Mouse (Mus musculus) liver, postnatal 0 days (tissue): ENCODE measurements around the gene Zbtb9. TPM values are rescaled to one million over a fixed set of nuclear protein-coding genes. Genes with fewer than 3 reads are reported as not detected.

ENCODE experiments used
- ATAC-seq: fragments of 200-750 bp; cut with Nextera tagmentation; 2 replicates; pipeline ENCODE4 v1.8.0; 2017; ENCODE audit warnings: mild to moderate bottlenecking, moderate library complexity
- DNase-seq: peaks from one replicate; pipeline ENCODE4 v3.0.0-alpha.2; 2016
- H3K27ac ChIP-seq: fragments of 300-500 bp; sonication (generic); 2 replicates; pipeline ENCODE4 v1.5.1; 2014; ENCODE audit warnings: antibody characterized with exemption, moderate library complexity, mild to moderate bottlenecking, low read depth
- H3K27me3 ChIP-seq: fragments of 300-500 bp; sonication (generic); 2 replicates; pipeline ENCODE4 v1.6.1; 2014; ENCODE audit warnings: low read length, control low read depth, mixed read lengths; ENCODE audit not compliant: insufficient read depth
- H3K36me3 ChIP-seq: fragments of 300-500 bp; sonication (generic); replicated peaks from 2 replicates; pipeline ENCODE4 v1.6.1; 2014; ENCODE audit warnings: mild to moderate bottlenecking, control low read depth, low read length, moderate library complexity, mixed read lengths; ENCODE audit not compliant: insufficient read depth
- H3K4me1 ChIP-seq: fragments of 300-500 bp; sonication (generic); 2 replicates; pipeline ENCODE4 v1.6.1; 2014; ENCODE audit warnings: antibody characterized with exemption, mild to moderate bottlenecking, control low read depth; ENCODE audit not compliant: insufficient read depth
- H3K4me2 ChIP-seq: fragments of 300-500 bp; sonication (generic); 2 replicates; pipeline ENCODE4 v1.6.1; 2014; ENCODE audit warnings: low read depth, mild to moderate bottlenecking, low read length, moderate library complexity, mixed read lengths
- H3K4me3 ChIP-seq: fragments of 300-500 bp; sonication (generic); 2 replicates; pipeline ENCODE4 v1.5.1; 2014; ENCODE audit warnings: low read depth, low read length
- H3K9ac ChIP-seq: fragments of 300-500 bp; sonication (generic); replicated peaks from 2 replicates; pipeline ENCODE4 v1.6.1; 2014; ENCODE audit warnings: mild to moderate bottlenecking, moderate library complexity
- H3K9me3 ChIP-seq: fragments of 300-500 bp; sonication (generic); 2 replicates; pipeline ENCODE4 v1.6.1; 2016; ENCODE audit warnings: mild to moderate bottlenecking, control low read depth, low read length, mixed read lengths
- CTCF ChIP-seq: sonication (generic); IDR thresholded peaks from 2 replicates; pipeline ENCODE4 v1.5.1; 2016; ENCODE audit warnings: antibody characterized with exemption, low read depth
- EP300 ChIP-seq: IDR thresholded peaks from 2 replicates; pipeline ENCODE4 v1.6.1; 2016; ENCODE audit warnings: antibody characterized with exemption, low read depth, mild to moderate bottlenecking
- WGBS: fragments of 180-500 bp; shearing (Covaris S2); extraction: QIAGEN DNeasy Blood & Tissue Kit; methylation state at CpG from one replicate; pipeline ENCODE4 v1.1.7; 2014; ENCODE audit not compliant: insufficient replicate concordance; 5-methylcytosine and 5-hydroxymethylcytosine counted together
- polyA plus RNA-seq: library from polyadenylated mRNA; unstranded; fragments of >200 nt; fragmentation: Nextera tagmentation; extraction: Ambion mirVana; gene quantifications from 2 replicates; pipeline ENCODE4 v1.2.1, GENCODE M21; 2015

Zbtb9 gene
- polyA plus RNA-seq, 1 experiment from 2014 or later = 4.4 TPM

DNA sequence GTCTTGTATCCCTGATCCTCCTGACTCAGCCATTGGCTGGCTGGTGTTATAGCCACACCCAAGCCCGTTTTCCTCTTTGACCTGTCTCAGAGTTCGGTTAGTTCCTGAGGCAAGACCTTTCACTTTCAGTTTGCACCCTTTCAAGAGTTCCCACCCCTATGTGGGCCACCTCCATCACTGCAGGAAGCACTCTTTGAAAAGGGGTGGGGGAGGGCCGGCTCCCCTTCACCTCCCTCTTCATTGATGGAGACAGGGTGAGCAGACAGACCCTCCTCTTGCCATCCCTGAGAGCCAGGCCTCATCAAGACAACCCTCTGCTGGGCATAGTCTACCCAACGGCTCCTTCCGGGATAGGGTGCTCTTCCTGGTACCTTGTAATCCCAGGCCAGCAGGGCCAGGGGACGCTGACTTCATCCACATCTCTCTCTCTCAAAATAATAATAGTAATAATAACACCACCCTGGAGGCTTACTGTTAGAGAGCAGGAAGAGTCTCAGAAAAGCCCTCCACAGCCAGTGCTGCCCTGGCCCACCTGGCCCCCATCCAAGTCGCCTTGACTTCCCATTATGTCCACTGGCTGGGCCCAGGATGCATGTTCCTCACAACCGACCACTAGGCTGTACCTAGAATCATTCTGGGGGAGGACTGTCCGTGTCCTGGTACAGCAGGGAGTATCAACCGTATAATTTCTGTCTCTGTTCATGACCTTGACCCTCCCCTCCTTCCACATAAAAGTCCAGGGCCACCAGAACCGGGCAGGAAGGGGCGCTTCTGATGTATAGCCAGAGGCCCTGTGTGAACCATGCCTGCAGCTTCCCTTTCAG, 54.7 kb downstream of the Zbtb9 start:
- H3K36me3 ChIP-seq = peaks cover 16% of the 10 kb centered on the region
- peaks cover 16% of the 10 kb centered on the region; the same call in 1 of the 2 replicates for H3K4me1 ChIP-seq
- DNase-seq (peak; percentile 57), ATAC-seq (peak; percentile 56)
- H3K9me3 ChIP-seq = no peaks in the 10 kb centered on the region
- WGBS = 7% methylated on average over 12 of the region's 12 CpGs
- H3K9ac ChIP-seq = peak overlapping the region; percentile 77
- H3K4me3 ChIP-seq = peak overlapping the region; percentile 64
- peak overlapping the region; percentile 97 for H3K4me2 ChIP-seq
- H3K27ac ChIP-seq = peak overlapping the region; percentile 81
- no peaks in the 10 kb centered on the region for H3K27me3 ChIP-seq
- no peak for TF ChIP-seq CTCF
- TF ChIP-seq EP300 = no peak

DNA sequence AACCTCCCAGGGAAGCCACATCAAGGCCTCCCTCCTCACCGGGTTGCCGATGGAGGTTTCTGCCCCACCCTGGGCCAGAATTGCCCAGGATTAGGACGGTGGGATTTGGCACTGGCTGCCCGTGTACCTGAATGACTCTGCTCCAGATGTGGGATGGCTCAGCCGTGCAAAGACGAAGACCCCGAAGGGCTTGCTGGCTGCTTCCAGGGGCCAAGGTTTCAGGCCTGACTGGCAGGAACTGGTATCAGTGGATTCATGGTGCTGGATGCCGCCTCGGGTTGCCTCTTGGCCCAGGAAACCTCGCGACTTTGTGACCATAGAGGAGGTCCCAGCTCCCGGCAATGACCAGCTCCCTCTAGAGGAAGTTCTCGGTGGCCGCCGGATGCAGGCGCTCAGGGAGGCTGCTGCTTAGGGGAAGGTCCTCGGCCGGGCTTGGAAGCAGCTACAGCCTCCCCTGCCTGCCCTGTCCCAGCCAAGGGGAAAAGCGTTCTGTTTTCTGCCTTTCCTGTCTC, 55.4 kb downstream of the Zbtb9 start:
- Histone ChIP-seq H3K9ac (peak overlapping the region; percentile 77), H3K27ac (peak overlapping the region; percentile 81), H3K4me1 (peaks cover 16% of the 10 kb centered on the region; the same call in 1 of the 2 replicates), H3K4me3 (peak overlapping the region; percentile 64), H3K36me3 (peaks cover 14% of the 10 kb centered on the region), H3K27me3 (no peaks in the 10 kb centered on the region), H3K4me2 (peak overlapping the region; percentile 97), H3K9me3 (no peaks in the 10 kb centered on the region)
- 0% methylated on average over 19 of the region's 19 CpGs for WGBS
- ATAC-seq = peak; percentile 84
- no peak for TF ChIP-seq EP300
- TF ChIP-seq CTCF = peak; percentile 91
- peak; percentile 92 for DNase-seq

DNA sequence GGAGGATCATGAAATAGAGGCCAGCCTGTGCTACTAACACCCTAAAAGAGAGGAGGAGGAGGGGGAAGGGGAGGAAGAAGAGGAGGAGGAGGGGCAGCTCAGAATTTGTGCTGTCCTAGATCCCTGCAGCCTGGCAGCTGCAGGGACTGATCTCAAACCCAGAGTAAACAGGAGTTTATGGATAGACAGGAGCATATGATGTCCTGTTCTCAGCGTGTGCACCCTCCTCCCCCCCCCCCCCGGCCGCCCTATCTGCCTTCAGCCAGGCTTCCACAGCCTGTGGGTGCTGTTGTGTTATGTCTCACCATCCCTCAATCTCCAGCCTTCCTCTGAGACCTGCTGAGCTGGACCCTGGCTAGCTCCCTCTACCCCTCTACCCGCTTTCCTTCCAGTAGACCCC, 55.9 kb downstream of the Zbtb9 start, which contains the start of gene Bak1:
TSS of gene Bak1 (minus strand) at position 101 of the 400 bp plus-strand sequence.
- Histone ChIP-seq H3K4me2 (peak within 1 kb of the TSS; percentile 97), H3K36me3 (peaks cover 11% of the 10 kb centered on the region), H3K27ac (peak within 1 kb of the TSS; percentile 81), H3K9me3 (no peaks in the 10 kb centered on the region), H3K4me3 (peak within 1 kb of the TSS; percentile 64), H3K9ac (peak within 1 kb of the TSS; percentile 77), H3K4me1 (peaks cover 16% of the 10 kb centered on the region; the same call in 1 of the 2 replicates), H3K27me3 (no peaks in the 10 kb centered on the region)
- 82% methylated on average over 1 of the region's 4 CpGs for WGBS
- TF ChIP-seq CTCF (no peak), EP300 (no peak)
- DNase-seq (no peak), ATAC-seq (peak; percentile 40)

DNA sequence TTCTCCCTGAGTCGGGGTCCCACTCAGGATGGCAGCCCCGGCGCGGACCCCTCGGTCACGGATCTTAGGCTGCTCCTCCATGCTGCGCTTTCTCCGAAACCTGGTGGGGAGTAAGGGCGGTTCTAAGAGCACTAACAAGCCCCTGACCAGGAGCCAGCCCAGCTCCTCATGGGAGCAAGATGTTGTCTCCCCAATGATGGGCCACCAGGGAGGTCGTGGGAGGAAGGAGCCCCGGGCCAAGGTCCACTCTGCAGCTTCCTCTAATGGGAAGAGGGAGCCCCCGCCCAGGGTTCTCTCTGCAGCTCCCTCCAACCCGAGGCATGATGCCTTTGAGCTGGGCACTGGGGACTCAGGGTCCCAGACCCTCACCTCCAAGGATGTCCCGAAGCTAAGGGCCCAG, 56.5 kb downstream of the Zbtb9 start:
- TF ChIP-seq CTCF (no peak), EP300 (no peak)
- no peak overlapping the region for H3K9ac ChIP-seq
- 69% methylated on average over 14 of the region's 14 CpGs for WGBS

DNA sequence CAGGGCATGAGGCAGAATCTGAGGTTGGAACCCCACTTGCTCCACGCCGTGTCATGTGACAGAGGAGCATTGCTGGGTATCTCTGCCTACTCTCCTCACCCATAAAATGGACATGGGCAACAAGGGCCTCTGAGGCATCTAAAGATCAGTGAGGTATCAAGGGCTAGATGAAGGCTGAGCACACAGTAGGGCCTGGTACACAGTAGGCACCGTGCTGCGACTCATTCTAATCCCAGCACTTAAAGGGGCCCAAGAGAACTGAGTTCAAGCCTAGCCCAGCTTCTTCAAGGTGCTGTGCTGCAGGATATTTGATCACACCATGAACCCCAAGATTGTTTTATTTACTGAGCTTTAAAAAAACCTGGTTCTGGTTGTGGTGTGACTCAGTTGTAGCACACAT, 57.9 kb downstream of the Zbtb9 start:
- H3K4me2 ChIP-seq = no peak overlapping the region
- peaks cover 2% of the 10 kb centered on the region; the same call in 1 of the 2 replicates for H3K36me3 ChIP-seq
- H3K9ac ChIP-seq = no peak overlapping the region
- no peaks in the 10 kb centered on the region for H3K27me3 ChIP-seq
- H3K4me3 ChIP-seq = no peak overlapping the region
- no peak for ATAC-seq
- peaks cover 10% of the 10 kb centered on the region; the same call in 1 of the 2 replicates for H3K4me1 ChIP-seq
- TF ChIP-seq CTCF = no peak
- TF ChIP-seq EP300 = no peak
- no peaks in the 10 kb centered on the region for H3K9me3 ChIP-seq
- 86% methylated on average over 4 of the region's 4 CpGs for WGBS
- no peak overlapping the region for H3K27ac ChIP-seq
- DNase-seq = no peak

More for the DNA sequence above, 56.5 kb downstream of the Zbtb9 start:
- Histone ChIP-seq H3K36me3 (peaks cover 11% of the 10 kb centered on the region), H3K9me3 (no peaks in the 10 kb centered on the region), H3K4me3 (no peak overlapping the region), H3K27ac (no peak overlapping the region), H3K4me1 (peaks cover 16% of the 10 kb centered on the region; the same call in 1 of the 2 replicates), H3K27me3 (no peaks in the 10 kb centered on the region), H3K4me2 (no peak overlapping the region)
- ATAC-seq (no peak), DNase-seq (no peak)

DNA sequence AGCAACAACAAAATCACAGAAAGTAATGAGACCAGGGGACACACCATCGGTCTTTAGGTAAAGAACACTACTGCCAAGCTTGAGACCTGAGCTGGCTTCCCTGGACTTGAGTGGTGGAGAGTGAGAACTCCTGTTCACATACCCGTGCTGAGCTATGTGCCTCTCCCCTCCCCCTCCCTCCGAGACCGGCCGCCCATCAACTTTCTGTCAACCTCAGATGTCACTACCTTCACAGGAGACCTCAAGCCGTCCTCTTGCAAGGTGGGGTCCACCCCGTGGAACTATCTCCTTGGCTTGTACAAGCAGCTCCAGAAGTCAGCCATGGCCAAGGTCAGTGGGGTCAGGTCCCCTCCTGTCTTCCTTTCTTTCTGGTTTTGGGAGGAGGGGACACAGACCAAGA, 59.4 kb downstream of the Zbtb9 start:
- TF ChIP-seq EP300 (no peak), CTCF (no peak)
- Histone ChIP-seq H3K27me3 (no peaks in the 10 kb centered on the region), H3K9ac (no peak overlapping the region), H3K27ac (no peak overlapping the region), H3K4me1 (peaks cover 5% of the 10 kb centered on the region; the same call in 1 of the 2 replicates), H3K9me3 (no peaks in the 10 kb centered on the region), H3K36me3 (no peaks in the 10 kb centered on the region), H3K4me3 (no peak overlapping the region), H3K4me2 (peak overlapping the region; percentile 24; the same call in 1 of the 2 replicates)
- DNase-seq (no peak), ATAC-seq (no peak)
- WGBS = 52% methylated on average over 7 of the region's 7 CpGs
